Mouse (Mus musculus) kidney, embryonic 16.5 days (tissue): ENCODE data around the gene Pms1. TPM values are rescaled to one million over a fixed set of nuclear protein-coding genes. Genes with fewer than 3 reads are reported as not detected.

Experiments
- polyA plus RNA-seq: library from polyadenylated mRNA; unstranded; fragments of >200 nt; fragmentation: Nextera tagmentation; extraction: Ambion mirVana; gene quantifications from 2 replicates; pipeline ENCODE4 v1.2.1, GENCODE M21; 2015

Gene Pms1
- polyA plus RNA-seq, 1 experiment from 2014 or later, result 18.6 TPM

Other genes starting within 250 kb of the Pms1 start
- gene Mstn, start 235.4 kb downstream of the Pms1 start, polyA plus RNA-seq, result 0.09 and 0.21 TPM in 2 replicates
- not detected in 2 replicates for gene 1700019A02Rik, start 109.4 kb downstream of the Pms1 start, polyA plus RNA-seq
- gene Ormdl1, start 77 bp upstream of the Pms1 start, polyA plus RNA-seq, result 47.8 and 48.3 TPM in 2 replicates
- gene Gm28778, start 93 bp upstream of the Pms1 start, polyA plus RNA-seq, result not detected in 2 replicates
- gene Osgepl1, start 16.6 kb upstream of the Pms1 start, polyA plus RNA-seq, result 20.5 and 22.0 TPM in 2 replicates
- gene Asdurf, start 55.6 kb upstream of the Pms1 start, polyA plus RNA-seq, result 6.2 TPM in 1 of 2 replicates, not detected in the other
- 0.39 and 0.84 TPM in 2 replicates for gene Gm28551, start 55.6 kb upstream of the Pms1 start, polyA plus RNA-seq
- 64.1 and 66.0 TPM in 2 replicates for gene Asnsd1, start 55.7 kb upstream of the Pms1 start, polyA plus RNA-seq